Mouse (Mus musculus): ENCODE results near the gene Rps6ka4. TPM values are rescaled to one million over a fixed set of nuclear protein-coding genes. Genes with fewer than 3 reads are reported as not detected.

The Rps6ka4 gene
- 26.5 to 33.1 TPM (median 30.8 TPM) in 4 replicates for total RNA-seq (2023)

GRCm38 (mm10) chr19:6840475-6841291 is at the start of gene Rps6ka4:
Gene Rps6ka4 (minus strand): TSS chr19:6840636.

DNA sequence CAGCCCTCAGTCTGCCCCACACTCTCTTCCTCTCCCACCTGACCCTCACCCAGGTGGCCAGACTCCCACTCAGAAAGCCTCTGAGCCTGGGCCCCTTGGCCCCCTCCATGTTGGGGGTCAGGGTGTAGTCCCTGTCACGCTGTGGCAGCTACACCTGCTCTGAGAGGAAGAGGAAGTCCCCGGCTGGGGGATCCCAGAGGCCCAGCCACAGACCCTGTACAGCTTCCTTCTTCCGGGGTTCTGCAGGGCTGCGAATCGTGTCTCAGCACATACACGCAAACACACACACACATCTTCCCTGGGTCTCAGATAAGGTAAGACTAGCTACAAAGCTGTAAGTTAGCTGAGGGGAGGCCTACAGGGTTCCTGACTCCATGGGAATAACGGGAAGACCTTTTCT is 17.6 kb upstream of the Rps6ka4 start, which contains the start of gene Ccdc88b:
Ccdc88b (minus strand) TSS at position 181 of the 400 bp plus-strand sequence.

Other genes starting within 250 kb of the Rps6ka4 start
- 19.8 to 33.4 TPM (median 24.6 TPM) in 4 replicates for gene Ccdc88b, start 17.6 kb upstream of the Rps6ka4 start, total RNA-seq (2023)
- 134 to 168 TPM (median 150 TPM) in 4 replicates for gene Trmt112, start 69.1 kb upstream of the Rps6ka4 start, total RNA-seq (2023)
- 87.1 to 92.5 TPM (median 92.1 TPM) in 4 replicates for gene Prdx5, start 69.5 kb upstream of the Rps6ka4 start, total RNA-seq (2023)
- 51.8 to 58.5 TPM (median 55.3 TPM) in 4 replicates for gene Esrra, start 81.2 kb upstream of the Rps6ka4 start, total RNA-seq (2023)
- gene Catsperz, start 84.7 kb upstream of the Rps6ka4 start, total RNA-seq (2023) = not detected in 4 replicates
- gene Kcnk4, start 93.9 kb upstream of the Rps6ka4 start, total RNA-seq (2023) = 1.0 TPM in 1 of 4 replicates, not detected in the others
- gene Bad, start 101.2 kb upstream of the Rps6ka4 start, total RNA-seq (2023) = 9.9 to 10.3 TPM (median 10.1 TPM) in 4 replicates
- gene Gpr137, start 101.8 kb upstream of the Rps6ka4 start, total RNA-seq (2023) = 17.0 to 21.0 TPM (median 18.9 TPM) in 4 replicates
- gene Ppp1r14b, start 134.3 kb upstream of the Rps6ka4 start, total RNA-seq (2023) = 65.3 to 101 TPM (median 80.8 TPM) in 4 replicates
- 14.9 to 17.9 TPM (median 17.1 TPM) in 4 replicates for gene Plcb3, start 135.8 kb upstream of the Rps6ka4 start, total RNA-seq (2023)
- 23.9 to 26.2 TPM (median 24.8 TPM) in 4 replicates for gene Fkbp2, start 139.9 kb upstream of the Rps6ka4 start, total RNA-seq (2023)
- 14.5 to 20.1 TPM (median 17.1 TPM) in 4 replicates for gene Vegfb, start 147.0 kb upstream of the Rps6ka4 start, total RNA-seq (2023)
- 23.3 to 28.0 TPM (median 24.6 TPM) in 4 replicates for gene Dnajc4, start 151.9 kb upstream of the Rps6ka4 start, total RNA-seq (2023)
- 3.6 to 5.8 TPM (median 3.9 TPM) in 4 replicates for gene Nudt22, start 155.5 kb upstream of the Rps6ka4 start, total RNA-seq (2023)
- 4.9 to 6.3 TPM (median 5.6 TPM) in 4 replicates for gene Trpt1, start 155.5 kb upstream of the Rps6ka4 start, total RNA-seq (2023)
- 174 to 177 TPM (median 177 TPM) in 4 replicates for gene Fermt3, start 178.8 kb upstream of the Rps6ka4 start, total RNA-seq (2023)
- gene Stip1, start 199.3 kb upstream of the Rps6ka4 start, total RNA-seq (2023) = 97.1 to 124 TPM (median 114 TPM) in 4 replicates
- 5.2 to 8.4 TPM (median 6.8 TPM) in 4 replicates for gene Macrod1, start 216.2 kb upstream of the Rps6ka4 start, total RNA-seq (2023)